Mouse (Mus musculus) stomach, postnatal 0 days (tissue): ENCODE data around the gene Terf2ip.

Experiments
- CTCF ChIP-seq: IDR thresholded peaks from 2 replicates; pipeline ENCODE4 v1.5.1; 2016; ENCODE audit warnings: antibody characterized with exemption, low read depth, mild to moderate bottlenecking, moderate library complexity
- EP300 ChIP-seq: optimal IDR thresholded peaks from 2 replicates; pipeline ENCODE3; 2016; ENCODE audit warnings: antibody characterized with exemption

- TF ChIP-seq CTCF, result no peak
- no peak for TF ChIP-seq EP300
These were observed 26.7 kb upstream of the Terf2ip start for GRCm38 (mm10) chr8:111984511-111984910.
